Mouse (Mus musculus): ENCODE data around the gene Ropn1l. TPM values are rescaled to one million over a fixed set of nuclear protein-coding genes. Genes with fewer than 3 reads are reported as not detected.

Gene Ropn1l
- polyA plus RNA-seq, 1 experiment, result 2.4 TPM

GRCm38 (mm10) chr15:31407490-31407889, 46.0 kb downstream of the Ropn1l start:
- no peak for DNase-seq (ENCODE audit: low spot score)

GRCm38 (mm10) chr15:31406881-31407280, 46.7 kb downstream of the Ropn1l start:
- no peak for DNase-seq (ENCODE audit: low spot score)

GRCm38 (mm10) chr15:31404346-31404745, 49.2 kb downstream of the Ropn1l start:
- DNase-seq (ENCODE audit: low spot score), result no peak

GRCm38 (mm10) chr15:31402200-31402892, 51.2 kb downstream of the Ropn1l start:
- DNase-seq (ENCODE audit: low spot score), result no peak

- no peak for DNase-seq (ENCODE audit: low spot score)
Observed at GRCm38 (mm10) chr15:31400974-31401373, 52.6 kb downstream of the Ropn1l start.

- DNase-seq (ENCODE audit: low spot score), result no peak
Observed at GRCm38 (mm10) chr15:31398769-31399168, 54.8 kb downstream of the Ropn1l start.

DNA sequence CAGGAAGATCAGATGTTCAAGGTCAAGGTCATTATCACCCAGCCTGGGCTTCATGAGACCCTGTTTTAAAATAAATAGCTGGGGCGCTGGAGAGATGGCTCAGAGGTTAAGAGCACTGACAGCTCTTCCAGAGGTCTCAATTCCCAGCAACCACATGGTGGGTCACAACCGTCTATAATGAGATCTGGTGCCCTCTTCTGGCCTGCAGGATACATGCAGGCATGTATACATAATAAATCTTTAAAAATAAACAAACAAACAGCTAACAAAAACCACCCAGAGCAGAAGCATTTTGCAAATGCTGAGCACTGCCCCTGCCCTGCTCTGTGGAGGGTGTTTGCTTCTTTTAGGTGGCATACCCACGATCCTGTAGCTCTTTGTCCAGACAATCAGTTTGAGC, 56.2 kb downstream of the Ropn1l start:
- no peak for DNase-seq (ENCODE audit: low spot score)

GRCm38 (mm10) chr15:31396755-31397154, 56.8 kb downstream of the Ropn1l start:
- DNase-seq (ENCODE audit: low spot score), result no peak

GRCm38 (mm10) chr15:31395986-31396385, 57.6 kb downstream of the Ropn1l start:
- no peak for DNase-seq (ENCODE audit: low spot score)

GRCm38 (mm10) chr15:31393402-31393801, 60.1 kb downstream of the Ropn1l start:
- DNase-seq (ENCODE audit: low spot score), result no peak

GRCm38 (mm10) chr15:31392705-31393104, 60.8 kb downstream of the Ropn1l start:
- DNase-seq (ENCODE audit: low spot score), result no peak

- no peak for DNase-seq (ENCODE audit: low spot score)
Observed at GRCm38 (mm10) chr15:31392135-31392534, 61.4 kb downstream of the Ropn1l start.

Other genes starting within 250 kb of the Ropn1l start
- 210 and 243 TPM in 2 replicates for gene Dap, start 229.4 kb downstream of the Ropn1l start, polyA plus RNA-seq (2012; rRNA removed)
- gene Ankrd33b, start 86.0 kb downstream of the Ropn1l start, polyA plus RNA-seq (2012; rRNA removed), result 0.85 and 1.1 TPM in 2 replicates
- gene March6, start 77.3 kb upstream of the Ropn1l start, polyA plus RNA-seq (2012; rRNA removed), result 29.9 and 37.2 TPM in 2 replicates
- gene Cmbl, start 111.7 kb upstream of the Ropn1l start, polyA plus RNA-seq (2012; rRNA removed), result 57.5 and 62.9 TPM in 2 replicates
- 207 and 215 TPM in 2 replicates for gene Cct5, start 148.1 kb upstream of the Ropn1l start, polyA plus RNA-seq (2012; rRNA removed)
- gene Fam173b, start 148.1 kb upstream of the Ropn1l start, polyA plus RNA-seq (2012; rRNA removed), result 17.9 and 20.8 TPM in 2 replicates